Mouse (Mus musculus) heart, adult 9 months (tissue): ENCODE results near the gene Tnni3k.

ENCODE experiments used
- DNase-seq, 2 experiments: peaks; one replicate each; pipeline ENCODE4 v3.0.0; 2022; ENCODE audit warnings: low spot score in 2 of 2

Gene Tnni3k

DNA sequence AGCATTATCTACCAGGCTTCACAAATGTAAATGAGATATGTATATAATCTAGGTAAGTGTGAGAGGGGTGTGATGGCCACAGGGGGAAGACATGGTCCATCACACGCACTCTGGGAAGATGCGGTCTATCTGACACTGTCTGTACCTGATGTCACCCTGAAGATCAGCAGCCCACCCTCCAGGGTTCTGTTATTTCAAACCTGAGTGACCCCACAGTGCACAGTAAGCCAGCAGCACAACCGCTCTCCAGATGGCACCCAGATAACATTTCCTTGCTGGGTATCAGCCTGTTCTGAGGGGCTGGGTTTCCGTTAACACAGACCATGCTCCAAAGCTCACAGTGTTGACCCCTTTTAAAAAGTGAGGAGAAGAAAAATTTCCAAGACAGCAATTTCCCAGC lies 288.9 kb downstream of the Tnni3k start:
- DNase-seq = no peak

GRCm38 (mm10) chr3:154764115-154764514 lies 291.1 kb downstream of the Tnni3k start:
- DNase-seq = peak in 1 of 2 experiments; percentile 23

DNA sequence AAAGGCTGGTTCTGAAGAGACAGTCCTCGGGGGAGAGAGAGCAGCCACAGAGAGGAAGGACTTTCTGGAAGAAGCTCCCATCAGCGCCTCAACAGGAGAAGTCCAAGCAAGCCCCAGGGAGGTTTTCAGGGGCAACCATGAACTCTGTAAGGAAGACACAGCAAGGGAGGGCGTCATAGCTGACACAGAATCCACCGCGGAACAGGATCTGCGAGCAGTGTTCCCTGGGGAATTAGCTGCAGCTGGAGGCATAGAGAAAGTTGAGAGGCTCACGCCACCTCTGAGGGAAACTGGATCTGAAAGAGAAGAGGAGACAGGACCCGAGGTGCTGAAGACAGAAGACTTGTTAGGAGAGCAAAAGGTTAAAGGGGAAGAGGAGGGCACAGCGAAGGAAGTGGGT lies 291.8 kb downstream of the Tnni3k start:
- peak in 1 of 2 experiments; percentile 9 for DNase-seq

DNA sequence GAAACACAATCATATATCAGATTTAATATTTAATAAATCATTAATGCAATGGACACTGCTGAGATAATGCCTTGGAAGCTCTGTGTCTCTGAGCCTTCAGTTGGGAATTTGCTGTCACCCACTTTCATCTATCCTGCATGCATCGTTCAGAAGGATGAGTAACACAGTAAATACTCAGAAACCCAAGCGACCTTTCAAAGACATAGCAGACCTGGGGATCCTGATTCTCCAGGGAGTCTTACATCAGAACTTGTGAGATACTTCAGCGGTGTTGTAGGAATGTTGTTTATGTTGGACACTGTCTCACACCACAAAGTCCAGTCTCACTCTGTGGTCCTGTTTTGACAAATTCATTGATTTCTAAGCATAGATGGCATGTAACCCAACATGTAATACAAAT lies 294.1 kb downstream of the Tnni3k start:
- no peak for DNase-seq

- no peak for DNase-seq
Observed at GRCm38 (mm10) chr3:154758089-154758488, 297.1 kb downstream of the Tnni3k start.

GRCm38 (mm10) chr3:154755225-154755624 lies 300.0 kb downstream of the Tnni3k start:
- DNase-seq = no peak

GRCm38 (mm10) chr3:154754505-154754904 lies 300.7 kb downstream of the Tnni3k start:
- peak in 1 of 2 experiments; percentile 20 for DNase-seq

DNA sequence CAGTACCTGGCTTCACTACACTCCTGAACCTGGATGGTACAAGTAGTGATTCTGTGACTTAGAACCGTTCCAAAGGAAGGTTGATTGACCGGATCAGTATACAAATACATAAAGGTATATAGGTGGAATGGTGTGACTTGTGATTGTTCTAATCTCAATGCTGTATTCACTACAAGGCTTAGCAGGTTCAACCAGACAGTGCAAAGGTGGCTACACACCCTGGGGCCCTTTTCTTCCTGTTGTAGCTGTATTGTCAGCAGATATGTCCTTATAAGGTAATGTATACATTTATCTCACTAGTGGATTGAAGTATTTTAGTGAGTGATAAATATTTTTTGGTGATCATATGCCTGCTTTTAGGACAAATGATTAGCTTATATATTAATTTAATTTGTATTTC lies 310.9 kb downstream of the Tnni3k start:
- DNase-seq = no peak

DNA sequence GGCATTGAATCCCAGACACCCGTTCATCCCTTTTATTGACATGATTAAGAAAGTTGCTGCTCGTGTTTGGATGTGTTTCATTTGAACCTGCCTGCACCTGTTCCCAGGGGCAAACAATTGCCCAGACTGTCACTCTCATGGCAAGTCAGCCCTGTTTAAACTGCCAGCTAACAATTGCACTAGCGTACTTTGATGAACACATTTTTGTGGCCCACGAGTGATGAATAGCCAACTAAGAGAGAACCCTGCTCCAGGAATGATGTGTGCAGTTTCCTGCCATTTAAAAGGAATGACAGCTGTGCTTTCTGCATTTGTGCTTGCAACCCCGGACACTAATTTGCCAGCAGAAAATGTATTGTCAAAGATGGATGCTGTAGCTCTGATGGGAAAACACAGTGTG lies 312.3 kb downstream of the Tnni3k start:
- no peak for DNase-seq

DNA sequence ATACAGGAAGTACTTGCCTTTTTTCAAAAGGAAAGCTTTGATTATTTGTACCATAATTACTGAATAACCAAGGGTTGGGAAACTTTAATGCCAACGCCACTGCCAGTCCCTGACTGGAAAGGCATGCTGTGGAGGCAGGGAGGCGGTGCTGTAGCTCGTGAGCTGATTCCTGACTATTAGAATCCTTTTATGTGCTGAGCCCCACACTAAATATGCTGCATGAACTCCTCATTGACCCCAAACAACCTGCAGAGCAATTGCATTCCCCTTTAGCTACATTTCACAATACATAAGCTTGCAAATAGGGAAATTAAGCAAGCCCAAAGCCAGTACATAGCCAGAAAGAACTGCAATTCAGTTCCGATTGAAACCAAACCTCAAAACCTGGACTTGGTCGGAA lies 313.7 kb downstream of the Tnni3k start:
- no peak for DNase-seq
